Mouse (Mus musculus): ENCODE results near the gene Gm10309.

GRCm38 (mm10) chr17:86499359-86500045 is 5.5 kb downstream of the Gm10309 start:
- TF ChIP-seq CTCF (IDR thresholded peaks at IDR 0.05; ENCODE audit: insufficient read depth, low read length) (no peak), POLR2A (IDR thresholded peaks at IDR 0.05; ENCODE audit: borderline replicate concordance, extremely low read depth, low read depth, low read length) (no peak)

Data from lung, adult 2 months (tissue).